In genomic region chr10:92790893-92791530, GRCm38 (mm10) we compare ENCODE assay signal across 16 mouse cellular contexts.
DNase-seq lines count a peak whose midpoint lies in the region; ATAC-seq and TF ChIP-seq lines count a peak whose summit lies in the region.
"Had no signal": no experiment of that assay in that cellular context is flagged by ENCODE, and none has a peak within 500 bp of the region (broad histone marks: within the 10 kb centered on the region; RNA-seq: fewer than 3 reads in every experiment).

No protein-coding gene starts in this region.

- H3K27ac ChIP-seq in forebrain, embryonic 13.5 days, result peak overlapping the region; percentile 49
- no peak overlapping the region for H3K27ac ChIP-seq in forebrain, embryonic 11.5 days (ENCODE audit: low read depth, low read length)
- peak overlapping the region; percentile 60; the same call in 1 of the 2 replicates for H3K27ac ChIP-seq in midbrain, embryonic 12.5 days (replicated peaks)
- no peak overlapping the region for H3K27ac ChIP-seq in midbrain, postnatal 0 days (ENCODE audit: low read depth, low read length)
- no peak overlapping the region for H3K27ac ChIP-seq in intestine, postnatal 0 days (ENCODE audit: low read depth, low read length)

- H3K4me2 ChIP-seq in forebrain, embryonic 13.5 days, result 0 out of 2 replicates have a peak overlapping the region, but pooled peaks have one; percentile 2
- no peak overlapping the region for H3K4me2 ChIP-seq in forebrain, embryonic 11.5 days (ENCODE audit: low read depth, low read length, severe bottlenecking)
- 0 out of 2 replicates have a peak overlapping the region, but pooled peaks have one; percentile 26 for H3K4me2 ChIP-seq in midbrain, embryonic 12.5 days (replicated peaks)
- no peak overlapping the region for H3K4me2 ChIP-seq in midbrain, postnatal 0 days (ENCODE audit: low read depth, low read length, poor library complexity, severe bottlenecking)
- no peak overlapping the region for H3K4me2 ChIP-seq in intestine, postnatal 0 days (replicated peaks; ENCODE audit: low read depth)
- H3K4me2 ChIP-seq: heart, embryonic 12.5 days had no signal

- H3K9me3 ChIP-seq in forebrain, embryonic 13.5 days (replicated peaks), result no peaks in the 10 kb centered on the region
- no peaks in the 10 kb centered on the region for H3K9me3 ChIP-seq in forebrain, embryonic 11.5 days (ENCODE audit: control insufficient read depth, low read length)
- H3K9me3 ChIP-seq in midbrain, embryonic 12.5 days, result no peaks in the 10 kb centered on the region
- no peaks in the 10 kb centered on the region for H3K9me3 ChIP-seq in midbrain, postnatal 0 days (ENCODE audit: low read length)
- no peaks in the 10 kb centered on the region for H3K9me3 ChIP-seq in intestine, postnatal 0 days (ENCODE audit: control insufficient read depth)
- H3K9me3 ChIP-seq: heart, embryonic 12.5 days had no signal

- 0 out of 2 replicates have a peak, but pooled peaks have one; percentile 19 for ATAC-seq in forebrain, embryonic 13.5 days
- ATAC-seq in forebrain, embryonic 11.5 days (replicated peaks; ENCODE audit: low FRiP score), result no peak
- ATAC-seq in midbrain, embryonic 12.5 days (ENCODE audit: low FRiP score, low read depth), result no peak
- ATAC-seq in midbrain, postnatal 0 days (ENCODE audit: low FRiP score), result no peak
- peak; percentile 97 for ATAC-seq in activated CD4-positive, CD25-positive, alpha-beta regulatory T cell, adult 4 months
- ATAC-seq in intestine, postnatal 0 days, result no peak
- ATAC-seq: intestine, embryonic 16.5 days had no signal

- WGBS in forebrain, embryonic 13.5 days, result 44% methylated on average over 7 of the region's 7 CpGs
- WGBS in forebrain, embryonic 11.5 days, result 64% methylated on average over 7 of the region's 7 CpGs
- WGBS in midbrain, embryonic 12.5 days, result 45% methylated on average over 7 of the region's 7 CpGs
- 27% methylated on average over 7 of the region's 7 CpGs for WGBS in midbrain, postnatal 0 days
- 78% methylated on average over 7 of the region's 7 CpGs for WGBS in intestine, postnatal 0 days

- H3K9ac ChIP-seq in forebrain, embryonic 13.5 days, result no peak overlapping the region
- no peak overlapping the region for H3K9ac ChIP-seq in forebrain, embryonic 11.5 days (ENCODE audit: low read length)
- H3K9ac ChIP-seq in midbrain, embryonic 12.5 days (replicated peaks), result no peak overlapping the region
- H3K9ac ChIP-seq in midbrain, postnatal 0 days (replicated peaks; ENCODE audit: low read length, poor library complexity, severe bottlenecking), result no peak overlapping the region
- no peak overlapping the region for H3K9ac ChIP-seq in intestine, postnatal 0 days (ENCODE audit: low read depth, low read length)
- H3K9ac ChIP-seq: heart, embryonic 12.5 days had no signal

- H3K27me3 ChIP-seq in forebrain, embryonic 13.5 days, result no peaks in the 10 kb centered on the region
- H3K27me3 ChIP-seq in forebrain, embryonic 11.5 days (ENCODE audit: control insufficient read depth, insufficient read depth, low read length), result no peaks in the 10 kb centered on the region
- H3K27me3 ChIP-seq in midbrain, embryonic 12.5 days, result no peaks in the 10 kb centered on the region
- H3K27me3 ChIP-seq in midbrain, postnatal 0 days (ENCODE audit: insufficient read depth, low read length), result no peaks in the 10 kb centered on the region
- H3K27me3 ChIP-seq in intestine, postnatal 0 days (replicated peaks; ENCODE audit: control insufficient read depth, insufficient read depth, low read length), result no peaks in the 10 kb centered on the region
- H3K27me3 ChIP-seq: heart, embryonic 12.5 days had no signal

- no peaks in the 10 kb centered on the region for H3K36me3 ChIP-seq in forebrain, embryonic 13.5 days (ENCODE audit: poor library complexity, severe bottlenecking)
- no peaks in the 10 kb centered on the region for H3K36me3 ChIP-seq in forebrain, embryonic 11.5 days (ENCODE audit: control insufficient read depth, insufficient read depth, low read length)
- H3K36me3 ChIP-seq in midbrain, embryonic 12.5 days, result no peaks in the 10 kb centered on the region
- no peaks in the 10 kb centered on the region for H3K36me3 ChIP-seq in midbrain, postnatal 0 days (ENCODE audit: insufficient read depth, low read length)
- H3K36me3 ChIP-seq in intestine, postnatal 0 days (ENCODE audit: control insufficient read depth, insufficient read depth), result no peaks in the 10 kb centered on the region
- H3K36me3 ChIP-seq: heart, embryonic 12.5 days had no signal

- H3K4me1 ChIP-seq in forebrain, embryonic 13.5 days, result peaks cover 13% of the 10 kb centered on the region
- H3K4me1 ChIP-seq in forebrain, embryonic 11.5 days (replicated peaks; ENCODE audit: control insufficient read depth, insufficient read depth, low read length), result peaks cover 4% of the 10 kb centered on the region; the same call in 1 of the 2 replicates
- H3K4me1 ChIP-seq in midbrain, embryonic 12.5 days, result peaks cover 22% of the 10 kb centered on the region
- H3K4me1 ChIP-seq in midbrain, postnatal 0 days (ENCODE audit: insufficient read depth, low read length), result no peaks in the 10 kb centered on the region; the same call in 1 of the 2 replicates
- H3K4me1 ChIP-seq in intestine, postnatal 0 days (replicated peaks; ENCODE audit: control insufficient read depth, insufficient read depth, low read length), result no peaks in the 10 kb centered on the region
- H3K4me1 ChIP-seq: heart, embryonic 12.5 days had no signal

- no peak overlapping the region for H3K4me3 ChIP-seq in forebrain, embryonic 13.5 days
- H3K4me3 ChIP-seq in forebrain, embryonic 11.5 days (ENCODE audit: low read depth, low read length), result no peak overlapping the region
- H3K4me3 ChIP-seq in midbrain, embryonic 12.5 days, result no peak overlapping the region
- no peak overlapping the region for H3K4me3 ChIP-seq in midbrain, postnatal 0 days (ENCODE audit: low read depth, low read length)
- no peak overlapping the region for H3K4me3 ChIP-seq in intestine, postnatal 0 days (ENCODE audit: low read depth, low read length)
- H3K4me3 ChIP-seq: erythroblast, embryonic 14.5 days; heart, embryonic 12.5 days had no signal

- DNase-seq in forebrain, embryonic 11.5 days (ENCODE audit: low spot score), result no peak
- DNase-seq in midbrain, postnatal 0 days (ENCODE audit: low spot score), result no peak
- peak; percentile 62 for DNase-seq in naive thymus-derived CD4-positive, alpha-beta T cell, adult 2 months (ENCODE audit: low read depth)
- DNase-seq in lung, postnatal 4 days, result no peak
- DNase-seq: gastrocnemius, postnatal 36 days; heart, postnatal 36 days; lung, adult 18-20 months; retina, postnatal 1 day; thymus, postnatal 4 days had no signal

- TF ChIP-seq CTCF in midbrain, postnatal 0 days (IDR thresholded peaks at IDR 0.05), result no peak
- TF ChIP-seq CTCF in intestine, postnatal 0 days (IDR thresholded peaks at IDR 0.05; ENCODE audit: low read depth), result no peak

Comparison
In these comparisons a context has a peak if more than half of its experiments do, and no peak if none do; other contexts are left out.
1. ATAC-seq: peak in forebrain, embryonic 13.5 days (single experiment) and activated CD4-positive, CD25-positive, alpha-beta regulatory T cell, adult 4 months (single experiment); none in forebrain, embryonic 11.5 days (single experiment), midbrain, embryonic 12.5 days (single experiment), midbrain, postnatal 0 days (single experiment) and intestine, postnatal 0 days (single experiment).
2. H3K27ac ChIP-seq: peak in forebrain, embryonic 13.5 days (single experiment) and midbrain, embryonic 12.5 days (single experiment); none in forebrain, embryonic 11.5 days (single experiment), midbrain, postnatal 0 days (single experiment) and intestine, postnatal 0 days (single experiment).
3. H3K4me2 ChIP-seq: peak in forebrain, embryonic 13.5 days (single experiment) and midbrain, embryonic 12.5 days (single experiment); none in forebrain, embryonic 11.5 days (single experiment), midbrain, postnatal 0 days (single experiment) and intestine, postnatal 0 days (single experiment).